ENCODE assay signal across 8 mouse cellular contexts in genomic region chr7:109892530-109892929, GRCm38 (mm10). TPM values are rescaled to one million over a fixed set of nuclear protein-coding genes. Genes with fewer than 3 reads are reported as not detected.
A peak's percentile ranks its signal among the peaks of the same experiment; 100 is the strongest.
DNase-seq lines count a peak whose midpoint lies in the region; ATAC-seq lines count a peak whose summit lies in the region.

No protein-coding gene starts in this region.

- peak; percentile 88 for DNase-seq in adrenal gland, postnatal 14 days
- peak; percentile 52 for DNase-seq in embryo, embryonic 11.5 days (ENCODE audit: low read depth, low spot score)
- DNase-seq in kidney, postnatal 36 days = peak; percentile 48 to 83
- DNase-seq in lung, adult 18-20 months = peak; percentile 60 to 69
- DNase-seq in ovary, postnatal 10 days (ENCODE audit: low spot score) = peak; percentile 19
- peak; percentile 74 for DNase-seq in thymus, postnatal 14 days

- ATAC-seq in CD4-positive, CD25-positive, alpha-beta regulatory T cell, adult 4 months = peak; percentile 51
- peak; percentile 77 for ATAC-seq in granulocyte monocyte progenitor cell, adult 5-6 weeks (replicated peaks; ENCODE audit: poor library complexity, severe bottlenecking)

RNA-seq across cellular contexts. Expression of gene Scube2, which starts 27.1 kb away (rescaled TPM):
- polyA plus RNA-seq in CD4-positive, CD25-positive, alpha-beta regulatory T cell, adult 4 months (2017; shearing (Covaris generic)) = not detected
- 0.64 and 0.78 TPM in 2 replicates for total RNA-seq in adrenal gland, postnatal 14 days (2021)
- total RNA-seq in granulocyte monocyte progenitor cell, adult 5-6 weeks (2014; fragmentation: Nextera tagmentation) = not detected in 2 replicates
- total RNA-seq in granulocyte monocyte progenitor cell, adult 5-6 weeks (2017) = not detected in 2 replicates

Comparison
In these comparisons a context has a peak if more than half of its experiments do, and no peak if none do; other contexts are left out.
1. Peak in every context shown above with its lines: DNase-seq and ATAC-seq.
2. DNase-seq: peak in every context shown above with its lines; median percentile 88 in adrenal gland, postnatal 14 days; 74 in thymus, postnatal 14 days; 66 in kidney, postnatal 36 days; 64 in lung, adult 18-20 months; 52 in embryo, embryonic 11.5 days; 19 in ovary, postnatal 10 days.